Mouse (Mus musculus): ENCODE data around the gene Defb11. TPM values are rescaled to one million over a fixed set of nuclear protein-coding genes. Genes with fewer than 3 reads are reported as not detected.
"Not testable (repeated sequence)": the region's sequence is repeated elsewhere in the genome, so short reads cannot be mapped to it uniquely, and the experiment has no call there.

The Defb11 gene
- polyA plus RNA-seq (2012) = not detected in 2 replicates

- not testable (repeated sequence) for H3K4me1 ChIP-seq (ENCODE audit: control insufficient read depth); H3K36me3 ChIP-seq (ENCODE audit: control insufficient read depth); H3K9me3 ChIP-seq (ENCODE audit: control insufficient read depth, low read length); H3K27me3 ChIP-seq (ENCODE audit: control insufficient read depth); H3K4me3 ChIP-seq (replicated peaks)
These were observed at the start of gene Defb11 for GRCm38 (mm10) chr8:21906290-21906689. Gene Defb11 (minus strand): TSS chr8:21906412.

DNA sequence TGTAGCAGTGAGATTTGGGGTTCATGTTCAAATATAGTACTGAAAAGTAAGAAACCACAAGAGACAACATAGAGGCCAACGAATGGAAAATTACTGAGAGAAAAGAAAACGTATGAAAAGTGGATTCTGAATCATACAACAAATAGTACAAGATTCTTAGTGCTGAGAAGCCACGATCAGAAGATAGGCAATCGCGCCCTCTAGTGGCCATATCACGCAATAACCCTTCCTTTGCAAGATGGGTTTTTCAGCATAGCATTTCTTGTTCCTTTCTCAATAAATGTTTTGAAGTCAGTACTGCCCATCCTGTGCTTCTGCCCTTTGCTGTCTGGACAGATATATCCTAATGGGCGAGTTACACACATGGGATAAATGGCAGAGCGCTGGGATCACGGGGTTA is 49.1 kb upstream of the Defb11 start:
- no peaks in the 10 kb centered on the region for H3K27me3 ChIP-seq (ENCODE audit: control insufficient read depth)
- H3K36me3 ChIP-seq (ENCODE audit: control insufficient read depth) = no peaks in the 10 kb centered on the region
- H3K4me3 ChIP-seq (replicated peaks) = no peak overlapping the region
- no peaks in the 10 kb centered on the region for H3K4me1 ChIP-seq (ENCODE audit: control insufficient read depth)
- no peaks in the 10 kb centered on the region for H3K9me3 ChIP-seq (ENCODE audit: control insufficient read depth, low read length)
- TF ChIP-seq GATA1 (IDR thresholded peaks at IDR 0.05; ENCODE audit: low read length) (no peak), TAL1 (IDR thresholded peaks at IDR 0.05; ENCODE audit: low read length) (no peak)

GRCm38 (mm10) chr8:21947311-21948017 is 41.3 kb upstream of the Defb11 start:
- Histone ChIP-seq H3K9me3 (ENCODE audit: control insufficient read depth, low read length) (no peaks in the 10 kb centered on the region), H3K27me3 (ENCODE audit: control insufficient read depth) (no peaks in the 10 kb centered on the region), H3K4me1 (ENCODE audit: control insufficient read depth) (no peaks in the 10 kb centered on the region), H3K36me3 (ENCODE audit: control insufficient read depth) (no peaks in the 10 kb centered on the region), H3K4me3 (replicated peaks) (no peak overlapping the region)
- TF ChIP-seq GATA1 (IDR thresholded peaks at IDR 0.05; ENCODE audit: low read length) (no peak), TAL1 (IDR thresholded peaks at IDR 0.05; ENCODE audit: low read length) (no peak)

- Histone ChIP-seq H3K4me1 (ENCODE audit: control insufficient read depth) (no peaks in the 10 kb centered on the region), H3K36me3 (ENCODE audit: control insufficient read depth) (no peaks in the 10 kb centered on the region), H3K27me3 (ENCODE audit: control insufficient read depth) (no peaks in the 10 kb centered on the region), H3K9me3 (ENCODE audit: control insufficient read depth, low read length) (peaks cover 3% of the 10 kb centered on the region; the same call in 1 of the 2 replicates), H3K4me3 (replicated peaks) (no peak within 1 kb of the TSS)
- no peak for TF ChIP-seq TAL1 (IDR thresholded peaks at IDR 0.05; ENCODE audit: low read length)
- no peak for TF ChIP-seq GATA1 (IDR thresholded peaks at IDR 0.05; ENCODE audit: low read length)
These were observed 40.2 kb upstream of the Defb11 start, which contains the start of gene Defb13 for GRCm38 (mm10) chr8:21946462-21946861. Gene Defb13 (plus strand): TSS chr8:21946762.

DNA sequence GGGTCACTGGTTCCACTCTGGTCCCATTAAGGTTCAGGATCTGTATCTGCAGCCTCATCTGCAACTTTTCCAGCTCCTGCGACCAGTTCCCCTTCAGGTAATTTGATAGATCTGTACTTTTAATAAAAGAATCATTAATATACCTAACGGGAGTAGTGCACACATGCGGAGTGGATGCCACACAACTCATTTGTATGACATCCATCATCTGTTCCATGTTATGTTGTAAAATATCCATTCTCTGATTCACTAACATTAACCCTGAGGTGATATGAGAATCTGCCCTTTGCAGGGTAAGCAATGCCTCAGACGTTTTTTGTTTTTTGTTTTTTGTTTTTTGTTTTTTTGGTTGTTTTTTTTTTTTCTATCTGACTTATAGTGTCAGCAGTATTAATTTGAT is 31.8 kb upstream of the Defb11 start, which contains the start of gene Defb35:
Gene Defb35, plus strand, starts transcription at position 301 of the 400 bp plus-strand sequence.
- not testable (repeated sequence) for H3K9me3 ChIP-seq (ENCODE audit: control insufficient read depth, low read length); H3K4me1 ChIP-seq (ENCODE audit: control insufficient read depth); H3K36me3 ChIP-seq (ENCODE audit: control insufficient read depth); H3K4me3 ChIP-seq (replicated peaks); H3K27me3 ChIP-seq (ENCODE audit: control insufficient read depth)

DNA sequence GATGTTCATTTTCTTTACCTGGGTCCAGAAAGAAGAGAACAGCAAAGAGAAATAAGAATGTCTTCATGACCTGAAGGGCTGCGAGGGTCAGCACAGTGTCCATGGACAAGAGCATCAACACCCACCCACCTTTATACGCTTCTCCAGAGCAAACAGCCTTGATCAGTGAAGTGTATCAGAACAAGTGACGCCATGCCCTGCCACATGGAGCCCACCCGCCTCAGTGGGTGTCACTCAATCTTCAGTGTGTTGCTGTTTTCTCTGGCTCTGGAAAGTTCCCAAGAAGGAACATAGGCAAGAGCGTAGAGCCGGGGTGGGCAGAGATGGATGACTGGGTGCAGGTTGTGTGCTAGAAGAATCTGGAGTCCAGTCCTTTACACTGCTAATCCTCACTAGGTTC is 26.4 kb upstream of the Defb11 start, which contains the start of gene Defb15:
Gene Defb15, minus strand, starts transcription at position 101 of the 400 bp plus-strand sequence.
- no peak within 1 kb of the TSS for H3K4me3 ChIP-seq (replicated peaks)
- H3K36me3 ChIP-seq (ENCODE audit: control insufficient read depth) = no peaks in the 10 kb centered on the region
- TF ChIP-seq TAL1 (IDR thresholded peaks at IDR 0.05; ENCODE audit: low read length) (no peak), GATA1 (IDR thresholded peaks at IDR 0.05; ENCODE audit: low read length) (no peak)
- no peaks in the 10 kb centered on the region for H3K4me1 ChIP-seq (ENCODE audit: control insufficient read depth)
- no peaks in the 10 kb centered on the region for H3K27me3 ChIP-seq (ENCODE audit: control insufficient read depth)
- H3K9me3 ChIP-seq (ENCODE audit: control insufficient read depth, low read length) = no peaks in the 10 kb centered on the region; the same call in 1 of the 2 replicates

- H3K36me3 ChIP-seq (ENCODE audit: control insufficient read depth); H3K4me1 ChIP-seq (ENCODE audit: control insufficient read depth); H3K9me3 ChIP-seq (ENCODE audit: control insufficient read depth, low read length); H3K4me3 ChIP-seq (replicated peaks); H3K27me3 ChIP-seq (ENCODE audit: control insufficient read depth): not testable (repeated sequence)
These were observed 24.5 kb upstream of the Defb11 start for GRCm38 (mm10) chr8:21930754-21931153.

GRCm38 (mm10) chr8:21915625-21916024 is 9.4 kb upstream of the Defb11 start:
- H3K9me3 ChIP-seq (ENCODE audit: control insufficient read depth, low read length) = no peaks in the 10 kb centered on the region
- H3K27me3 ChIP-seq (ENCODE audit: control insufficient read depth) = no peaks in the 10 kb centered on the region
- TF ChIP-seq GATA1 (IDR thresholded peaks at IDR 0.05; ENCODE audit: low read length) = no peak
- H3K4me1 ChIP-seq (ENCODE audit: control insufficient read depth) = no peaks in the 10 kb centered on the region
- H3K36me3 ChIP-seq (ENCODE audit: control insufficient read depth) = no peaks in the 10 kb centered on the region
- H3K4me3 ChIP-seq (replicated peaks) = no peak overlapping the region

DNA sequence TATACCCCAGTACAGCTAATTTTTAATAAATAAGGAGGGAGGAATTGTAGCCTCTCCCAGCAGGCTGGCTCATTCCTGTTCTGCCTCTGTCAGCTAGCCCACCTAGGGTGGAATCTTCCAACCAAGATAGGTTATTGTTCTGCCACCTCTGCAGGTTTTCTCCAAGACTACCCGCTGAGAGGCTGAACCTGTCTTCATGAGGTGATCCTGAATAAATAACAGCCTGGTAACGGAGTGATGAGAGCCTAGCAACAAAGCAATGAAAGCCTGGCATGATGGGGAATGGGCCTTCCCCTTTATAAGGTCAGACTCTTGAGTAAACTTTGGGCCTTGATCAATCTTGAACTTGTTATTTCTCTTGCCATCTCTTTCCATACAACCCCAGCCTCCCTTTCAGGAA is 6.3 kb upstream of the Defb11 start:
- Histone ChIP-seq H3K4me1 (ENCODE audit: control insufficient read depth) (no peaks in the 10 kb centered on the region), H3K9me3 (ENCODE audit: control insufficient read depth, low read length) (no peaks in the 10 kb centered on the region), H3K36me3 (ENCODE audit: control insufficient read depth) (no peaks in the 10 kb centered on the region), H3K27me3 (ENCODE audit: control insufficient read depth) (no peaks in the 10 kb centered on the region), H3K4me3 (replicated peaks) (no peak overlapping the region)
- no peak for TF ChIP-seq GATA1 (IDR thresholded peaks at IDR 0.05; ENCODE audit: low read length)
- no peak for TF ChIP-seq TAL1 (IDR thresholded peaks at IDR 0.05; ENCODE audit: low read length)

- TF ChIP-seq GATA1 (IDR thresholded peaks at IDR 0.05; ENCODE audit: low read length) (no peak), TAL1 (IDR thresholded peaks at IDR 0.05; ENCODE audit: low read length) (no peak)
- no peaks in the 10 kb centered on the region for H3K36me3 ChIP-seq (ENCODE audit: control insufficient read depth)
- no peaks in the 10 kb centered on the region for H3K4me1 ChIP-seq (ENCODE audit: control insufficient read depth)
- H3K9me3 ChIP-seq (ENCODE audit: control insufficient read depth, low read length) = no peaks in the 10 kb centered on the region
- no peak overlapping the region for H3K4me3 ChIP-seq (replicated peaks)
- no peaks in the 10 kb centered on the region for H3K27me3 ChIP-seq (ENCODE audit: control insufficient read depth)
These were observed 5.7 kb upstream of the Defb11 start for GRCm38 (mm10) chr8:21911931-21912330.

- H3K9me3 ChIP-seq (ENCODE audit: control insufficient read depth, low read length); H3K4me1 ChIP-seq (ENCODE audit: control insufficient read depth); H3K36me3 ChIP-seq (ENCODE audit: control insufficient read depth); H3K27me3 ChIP-seq (ENCODE audit: control insufficient read depth); H3K4me3 ChIP-seq (replicated peaks): not testable (repeated sequence)
These were observed 20.9 kb downstream of the Defb11 start, which contains the start of gene Defb9 for GRCm38 (mm10) chr8:21885321-21885720. Gene Defb9 (minus strand): TSS chr8:21885421.

DNA sequence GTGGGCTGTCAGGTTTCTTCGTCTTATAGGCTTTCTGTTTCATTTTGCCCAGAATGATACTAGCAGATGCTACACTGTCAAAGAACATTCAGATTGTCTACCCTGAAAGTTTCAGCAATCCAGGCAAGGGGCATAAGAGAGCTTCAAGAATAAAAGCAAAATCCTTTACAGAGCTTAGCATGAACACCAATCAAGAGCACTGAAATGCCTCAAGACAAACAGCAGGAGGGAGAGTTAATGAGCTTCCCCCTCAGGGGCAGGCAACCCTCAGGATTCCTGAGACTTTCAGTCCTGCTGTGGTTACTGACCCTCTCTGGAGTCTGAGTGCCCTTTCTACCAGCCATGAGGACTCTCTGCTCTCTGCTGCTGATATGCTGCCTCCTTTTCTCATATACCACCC is 47.6 kb downstream of the Defb11 start, which contains the start of gene Defb10:
Gene Defb10, plus strand, starts transcription at position 316 of the 400 bp plus-strand sequence.
- H3K27me3 ChIP-seq (ENCODE audit: control insufficient read depth); H3K4me1 ChIP-seq (ENCODE audit: control insufficient read depth); H3K9me3 ChIP-seq (ENCODE audit: control insufficient read depth, low read length): not testable (repeated sequence)

More for the DNA sequence above, 47.6 kb downstream of the Defb11 start, which contains the start of gene Defb10:
- H3K36me3 ChIP-seq (ENCODE audit: control insufficient read depth); H3K4me3 ChIP-seq (replicated peaks): not testable (repeated sequence)
